Mouse (Mus musculus): Measurements from ENCODE around the gene Gm33543. TPM values are rescaled to one million over a fixed set of nuclear protein-coding genes. Genes with fewer than 3 reads are reported as not detected.

Gene Gm33543
- polyA plus RNA-seq, 1 experiment, result not detected

GRCm38 (mm10) chr10:95795500-95795899 is 47.2 kb downstream of the Gm33543 start:
- Histone ChIP-seq H3K27me3 (ENCODE audit: control insufficient read depth, insufficient read depth, low read length) (no peaks in the 10 kb centered on the region), H3K4me1 (ENCODE audit: control insufficient read depth, insufficient read depth, insufficient read length) (no peaks in the 10 kb centered on the region), H3K27ac (ENCODE audit: insufficient read depth, low read length) (no peak overlapping the region), H3K36me3 (ENCODE audit: control insufficient read depth, insufficient read depth, low read length) (no peaks in the 10 kb centered on the region), H3K4me3 (ENCODE audit: extremely low read depth, insufficient read depth, insufficient read length) (no peak overlapping the region)
- 71% methylated on average over 4 of the region's 4 CpGs for WGBS
- TF ChIP-seq CTCF (IDR thresholded peaks at IDR 0.05; ENCODE audit: extremely low read depth, insufficient read depth, insufficient read length, insufficient replicate concordance), result no peak
- no peak for TF ChIP-seq POLR2A (IDR thresholded peaks at IDR 0.05; ENCODE audit: low read depth, low read length)
- DNase-seq (ENCODE audit: low read depth in 1 of 2, low spot score in 2 of 2), result no peak

GRCm38 (mm10) chr10:95794706-95795105 is 48.0 kb downstream of the Gm33543 start:
- no peak for TF ChIP-seq CTCF (IDR thresholded peaks at IDR 0.05; ENCODE audit: extremely low read depth, insufficient read depth, insufficient read length, insufficient replicate concordance)
- TF ChIP-seq POLR2A (IDR thresholded peaks at IDR 0.05; ENCODE audit: low read depth, low read length), result no peak
- 94% methylated on average over 6 of the region's 6 CpGs for WGBS
- no peak overlapping the region for H3K4me3 ChIP-seq (ENCODE audit: extremely low read depth, insufficient read depth, insufficient read length)

GRCm38 (mm10) chr10:95791427-95791804 is 51.3 kb downstream of the Gm33543 start:
- no peaks in the 10 kb centered on the region for H3K36me3 ChIP-seq (ENCODE audit: control insufficient read depth, insufficient read depth, low read length)
- no peak overlapping the region for H3K27ac ChIP-seq (ENCODE audit: insufficient read depth, low read length)
- H3K27me3 ChIP-seq (ENCODE audit: control insufficient read depth, insufficient read depth, low read length), result no peaks in the 10 kb centered on the region
- WGBS, result 91% methylated on average over 8 of the region's 8 CpGs
- TF ChIP-seq POLR2A (IDR thresholded peaks at IDR 0.05; ENCODE audit: low read depth, low read length) (no peak), CTCF (IDR thresholded peaks at IDR 0.05; ENCODE audit: extremely low read depth, insufficient read depth, insufficient read length, insufficient replicate concordance) (no peak)
- no peak for DNase-seq (ENCODE audit: low read depth in 1 of 2, low spot score in 2 of 2)
- H3K4me3 ChIP-seq (ENCODE audit: extremely low read depth, insufficient read depth, insufficient read length), result no peak overlapping the region
- no peaks in the 10 kb centered on the region for H3K4me1 ChIP-seq (ENCODE audit: control insufficient read depth, insufficient read depth, insufficient read length)

More at GRCm38 (mm10) chr10:95794706-95795105, 48.0 kb downstream of the Gm33543 start:
- no peak for DNase-seq (ENCODE audit: low read depth in 1 of 2, low spot score in 2 of 2)
- Histone ChIP-seq H3K27ac (ENCODE audit: insufficient read depth, low read length) (no peak overlapping the region), H3K27me3 (ENCODE audit: control insufficient read depth, insufficient read depth, low read length) (no peaks in the 10 kb centered on the region), H3K36me3 (ENCODE audit: control insufficient read depth, insufficient read depth, low read length) (no peaks in the 10 kb centered on the region), H3K4me1 (ENCODE audit: control insufficient read depth, insufficient read depth, insufficient read length) (no peaks in the 10 kb centered on the region)

GRCm38 (mm10) chr10:95790771-95791426 is 51.8 kb downstream of the Gm33543 start:
- Histone ChIP-seq H3K27me3 (ENCODE audit: control insufficient read depth, insufficient read depth, low read length) (no peaks in the 10 kb centered on the region), H3K4me3 (ENCODE audit: extremely low read depth, insufficient read depth, insufficient read length) (no peak overlapping the region), H3K36me3 (ENCODE audit: control insufficient read depth, insufficient read depth, low read length) (no peaks in the 10 kb centered on the region), H3K4me1 (ENCODE audit: control insufficient read depth, insufficient read depth, insufficient read length) (no peaks in the 10 kb centered on the region), H3K27ac (ENCODE audit: insufficient read depth, low read length) (no peak overlapping the region)
- TF ChIP-seq CTCF (IDR thresholded peaks at IDR 0.05; ENCODE audit: extremely low read depth, insufficient read depth, insufficient read length, insufficient replicate concordance) (no peak), POLR2A (IDR thresholded peaks at IDR 0.05; ENCODE audit: low read depth, low read length) (no peak)
- 84% methylated on average over 15 of the region's 15 CpGs for WGBS
- DNase-seq (ENCODE audit: low read depth in 1 of 2, low spot score in 2 of 2), result no peak

GRCm38 (mm10) chr10:95787176-95787575 is 55.6 kb downstream of the Gm33543 start:
- Histone ChIP-seq H3K27ac (ENCODE audit: insufficient read depth, low read length) (no peak overlapping the region), H3K4me1 (ENCODE audit: control insufficient read depth, insufficient read depth, insufficient read length) (no peaks in the 10 kb centered on the region), H3K36me3 (ENCODE audit: control insufficient read depth, insufficient read depth, low read length) (no peaks in the 10 kb centered on the region), H3K27me3 (ENCODE audit: control insufficient read depth, insufficient read depth, low read length) (no peaks in the 10 kb centered on the region), H3K4me3 (ENCODE audit: extremely low read depth, insufficient read depth, insufficient read length) (no peak overlapping the region)
- WGBS, result 86% methylated on average over 2 of the region's 2 CpGs
- DNase-seq (ENCODE audit: low read depth in 1 of 2, low spot score in 2 of 2), result no peak
- no peak for TF ChIP-seq POLR2A (IDR thresholded peaks at IDR 0.05; ENCODE audit: low read depth, low read length)
- TF ChIP-seq CTCF (IDR thresholded peaks at IDR 0.05; ENCODE audit: extremely low read depth, insufficient read depth, insufficient read length, insufficient replicate concordance), result no peak

GRCm38 (mm10) chr10:95784837-95785236 is 57.9 kb downstream of the Gm33543 start:
- Histone ChIP-seq H3K36me3 (ENCODE audit: control insufficient read depth, insufficient read depth, low read length) (no peaks in the 10 kb centered on the region), H3K27ac (ENCODE audit: insufficient read depth, low read length) (no peak overlapping the region), H3K27me3 (ENCODE audit: control insufficient read depth, insufficient read depth, low read length) (no peaks in the 10 kb centered on the region), H3K4me1 (ENCODE audit: control insufficient read depth, insufficient read depth, insufficient read length) (peaks cover 3% of the 10 kb centered on the region; the same call in 1 of the 2 replicates), H3K4me3 (ENCODE audit: extremely low read depth, insufficient read depth, insufficient read length) (no peak overlapping the region)
- TF ChIP-seq CTCF (IDR thresholded peaks at IDR 0.05; ENCODE audit: extremely low read depth, insufficient read depth, insufficient read length, insufficient replicate concordance), result no peak
- WGBS, result 71% methylated on average over 7 of the region's 7 CpGs
- DNase-seq (ENCODE audit: low read depth in 1 of 2, low spot score in 2 of 2), result no peak

GRCm38 (mm10) chr10:95780881-95781600 is 61.7 kb downstream of the Gm33543 start:
- peaks cover 3% of the 10 kb centered on the region; the same call in 1 of the 2 replicates for H3K4me1 ChIP-seq (ENCODE audit: control insufficient read depth, insufficient read depth, insufficient read length)
- WGBS, result 47% methylated on average over 8 of the region's 8 CpGs
- no peak for DNase-seq (ENCODE audit: low read depth in 1 of 2, low spot score in 2 of 2)
- no peaks in the 10 kb centered on the region for H3K36me3 ChIP-seq (ENCODE audit: control insufficient read depth, insufficient read depth, low read length)
- H3K4me3 ChIP-seq (ENCODE audit: extremely low read depth, insufficient read depth, insufficient read length), result no peak overlapping the region
- H3K27ac ChIP-seq (ENCODE audit: insufficient read depth, low read length), result no peak overlapping the region
- TF ChIP-seq POLR2A (IDR thresholded peaks at IDR 0.05; ENCODE audit: low read depth, low read length) (no peak), CTCF (IDR thresholded peaks at IDR 0.05; ENCODE audit: extremely low read depth, insufficient read depth, insufficient read length, insufficient replicate concordance) (no peak)
- H3K27me3 ChIP-seq (ENCODE audit: control insufficient read depth, insufficient read depth, low read length), result no peaks in the 10 kb centered on the region
